Mouse (Mus musculus) midbrain, embryonic 10.5 days (tissue): Measurements from ENCODE around the gene Psapl1. TPM values are rescaled to one million over a fixed set of nuclear protein-coding genes. Genes with fewer than 3 reads are reported as not detected.

Experiments used
- DNase-seq: peaks from one replicate; pipeline ENCODE4 v3.0.0-alpha.2; 2017; ENCODE audit warnings: low spot score
- H3K27ac ChIP-seq: fragments of 300-500 bp; sonication (generic); replicated peaks from 2 replicates; pipeline ENCODE4 v1.5.1; 2016; ENCODE audit warnings: mild to moderate bottlenecking
- H3K27me3 ChIP-seq: fragments of 300-500 bp; sonication (generic); 2 replicates; pipeline ENCODE4 v1.6.1; 2016; ENCODE audit warnings: low read depth, mild to moderate bottlenecking; ENCODE audit not compliant: poor library complexity, severe bottlenecking
- H3K36me3 ChIP-seq: fragments of 300-500 bp; sonication (generic); 2 replicates; pipeline ENCODE4 v1.6.1; 2016; ENCODE audit warnings: mild to moderate bottlenecking, moderate library complexity
- H3K4me1 ChIP-seq: fragments of 300-500 bp; sonication (generic); 2 replicates; pipeline ENCODE4 v1.6.1; 2016
- H3K4me3 ChIP-seq: fragments of 300-500 bp; sonication (generic); 2 replicates; pipeline ENCODE4 v1.5.1; 2016; ENCODE audit warnings: mild to moderate bottlenecking, moderate library complexity
- H3K9me3 ChIP-seq: fragments of 300-500 bp; sonication (generic); replicated peaks from 2 replicates; pipeline ENCODE4 v1.6.1; 2016; ENCODE audit warnings: mild to moderate bottlenecking
- WGBS: fragments of 180-500 bp; shearing (Covaris S2); methylation state at CpG from one replicate; pipeline ENCODE4 v1.1.7; 2016; 5-methylcytosine and 5-hydroxymethylcytosine counted together
- polyA plus RNA-seq: library from polyadenylated mRNA; unstranded; fragments of >200 nt; fragmentation: Nextera tagmentation; extraction: Ambion mirVana; gene quantifications from 2 replicates; pipeline ENCODE4 v1.2.1, GENCODE M21; 2016

Psapl1 gene
- not detected in 2 replicates for polyA plus RNA-seq

- no peaks in the 10 kb centered on the region for H3K36me3 ChIP-seq
- H3K27ac ChIP-seq, result 0 out of 2 replicates have a peak within 1 kb of the TSS, but pooled peaks have one; percentile 38
- 0 out of 2 replicates have a peak, but pooled peaks cover 9% of the 10 kb centered on the region for H3K4me1 ChIP-seq
- no peak for DNase-seq
- 94% methylated on average over 10 of the region's 10 CpGs for whole genome bisulfite sequencing
- H3K27me3 ChIP-seq, result no peaks in the 10 kb centered on the region
- H3K9me3 ChIP-seq, result no peaks in the 10 kb centered on the region
- H3K4me3 ChIP-seq, result no peak within 1 kb of the TSS
These were observed at the start of gene Psapl1 for GRCm38 (mm10) chr5:36203916-36204315. Psapl1 (plus strand) TSS chr5:36204021.

DNA sequence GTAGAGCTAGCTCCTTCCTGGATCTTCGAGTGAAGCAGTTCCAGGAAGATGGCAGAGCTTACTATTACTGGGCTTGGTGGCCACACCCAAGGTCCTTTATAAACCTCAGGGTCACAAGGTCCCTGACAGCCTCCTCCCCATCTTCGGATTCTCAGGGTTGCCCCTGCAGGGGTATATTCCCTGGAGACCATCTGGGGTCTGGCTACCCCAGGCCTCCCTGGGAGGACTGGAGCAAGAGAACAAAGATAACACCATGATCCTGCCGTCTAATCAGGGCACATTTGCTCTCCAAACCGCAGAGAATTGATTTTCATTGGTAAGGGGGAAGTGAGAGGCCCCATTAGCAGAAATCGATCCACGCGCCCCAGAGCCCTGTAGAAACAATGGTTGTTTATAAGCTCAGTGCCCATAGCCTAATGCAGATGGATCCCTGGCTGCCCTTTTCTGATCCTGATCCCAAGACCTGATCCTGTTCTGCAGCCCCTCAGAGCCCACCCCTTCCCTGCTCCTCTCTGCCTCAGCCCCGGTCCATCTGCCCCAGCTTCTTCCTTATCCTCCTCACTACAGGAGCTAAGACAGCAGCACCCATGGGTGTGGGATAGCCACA, 48.8 kb upstream of the Psapl1 start:
- DNase-seq, result peak; percentile 41
- Histone ChIP-seq H3K4me3 (no peak overlapping the region), H3K27me3 (0 out of 2 replicates have a peak, but pooled peaks cover 5% of the 10 kb centered on the region), H3K36me3 (no peaks in the 10 kb centered on the region), H3K4me1 (peaks cover 52% of the 10 kb centered on the region), H3K9me3 (no peaks in the 10 kb centered on the region), H3K27ac (peak overlapping the region; percentile 78)
- WGBS, result 56% methylated on average over 8 of the region's 8 CpGs

DNA sequence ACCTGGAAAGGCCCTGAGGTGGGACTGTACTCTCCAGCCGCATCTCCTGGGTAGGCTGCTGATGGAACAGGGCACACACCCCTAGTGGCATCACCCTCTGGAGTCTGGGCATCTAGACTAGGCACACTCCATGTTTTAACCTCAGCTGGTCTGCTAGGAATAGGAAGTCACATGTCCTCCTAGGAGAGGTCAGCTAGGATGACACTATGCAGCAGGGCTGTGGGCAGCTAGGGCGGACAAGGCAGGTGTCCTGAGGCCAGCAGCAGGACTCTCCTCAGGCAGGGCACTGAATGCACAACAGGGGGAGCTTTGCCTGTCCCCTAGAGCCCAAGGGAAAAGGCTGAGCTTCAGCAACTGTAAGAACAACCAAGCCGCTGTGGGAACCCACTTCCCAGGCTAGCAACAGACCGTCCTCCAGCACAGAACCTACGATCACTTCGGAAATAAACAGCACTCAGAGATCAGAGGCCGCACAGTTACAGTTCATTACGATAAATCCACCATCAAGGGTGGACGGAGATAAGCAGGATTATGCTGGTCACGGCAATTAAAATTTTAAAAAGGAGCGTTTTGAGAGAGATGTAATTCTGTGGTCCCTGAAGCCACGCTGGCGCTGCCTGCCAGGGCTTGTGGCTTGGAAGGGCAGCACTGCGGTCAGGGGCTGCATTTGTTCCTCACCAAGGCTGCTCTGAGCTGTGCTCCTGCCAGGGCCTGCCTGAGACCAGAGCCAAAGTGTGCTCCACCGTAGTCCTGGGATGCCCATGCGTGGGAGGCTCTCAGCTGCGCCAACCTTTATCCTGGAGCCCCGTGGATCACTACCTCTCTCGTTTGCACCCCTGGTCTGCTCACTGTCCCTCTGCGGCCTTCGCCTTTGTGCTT, 38.2 kb upstream of the Psapl1 start:
- no peak overlapping the region for H3K4me3 ChIP-seq
- H3K27me3 ChIP-seq, result no peaks in the 10 kb centered on the region
- no peaks in the 10 kb centered on the region for H3K36me3 ChIP-seq
- H3K9me3 ChIP-seq, result no peaks in the 10 kb centered on the region
- H3K27ac ChIP-seq, result peak overlapping the region; percentile 67
- no peak for DNase-seq
- H3K4me1 ChIP-seq, result peaks cover 27% of the 10 kb centered on the region
- 74% methylated on average over 21 of the region's 21 CpGs for WGBS

DNA sequence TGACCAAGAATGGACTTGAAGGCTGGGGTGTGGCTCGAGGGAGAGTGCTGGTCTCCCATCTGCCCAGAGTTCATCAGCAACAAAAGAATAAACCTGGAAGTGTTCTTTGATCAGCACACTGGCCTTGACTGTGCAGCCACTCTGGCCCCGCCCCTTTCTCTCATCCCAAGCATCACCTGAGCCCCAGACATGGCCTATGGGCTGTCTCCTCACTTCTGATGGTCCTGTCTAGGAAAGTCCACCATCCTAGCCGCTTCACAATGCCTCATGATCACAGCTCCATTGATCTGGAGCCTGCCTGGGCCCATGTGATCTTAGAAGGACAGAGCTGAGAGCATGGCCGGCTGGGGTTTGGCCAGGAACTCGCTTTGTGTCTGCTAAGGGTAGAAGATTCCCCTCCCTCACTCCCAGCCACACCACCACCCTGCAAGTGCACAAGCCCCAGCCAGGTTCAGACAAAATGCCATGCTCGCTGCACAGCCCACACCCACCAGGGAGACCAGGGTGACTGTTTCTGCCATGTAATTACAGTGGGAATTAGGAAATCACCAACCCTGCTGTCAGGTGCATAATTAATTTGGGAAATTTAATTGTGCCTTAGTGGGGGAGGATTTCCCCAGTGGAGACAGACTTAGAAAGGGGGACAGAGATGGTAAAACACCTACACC, 37.3 kb upstream of the Psapl1 start:
- H3K27ac ChIP-seq, result peak overlapping the region; percentile 67

GRCm38 (mm10) chr5:36168963-36169650, 34.7 kb upstream of the Psapl1 start:
- Histone ChIP-seq H3K4me3 (no peak overlapping the region), H3K4me1 (peaks cover 31% of the 10 kb centered on the region), H3K9me3 (no peaks in the 10 kb centered on the region), H3K36me3 (no peaks in the 10 kb centered on the region), H3K27me3 (no peaks in the 10 kb centered on the region; the same call in 1 of the 2 replicates), H3K27ac (0 out of 2 replicates have a peak overlapping the region, but pooled peaks have one; percentile 23)
- WGBS, result 84% methylated on average over 14 of the region's 14 CpGs
- DNase-seq, result no peak

More for the DNA sequence above, 37.3 kb upstream of the Psapl1 start:
- Histone ChIP-seq H3K9me3 (no peaks in the 10 kb centered on the region), H3K36me3 (no peaks in the 10 kb centered on the region), H3K4me1 (peaks cover 27% of the 10 kb centered on the region), H3K4me3 (no peak overlapping the region), H3K27me3 (no peaks in the 10 kb centered on the region)
- WGBS, result 81% methylated on average over 6 of the region's 6 CpGs
- no peak for DNase-seq

- WGBS, result 18% methylated on average over 9 of the region's 9 CpGs
- H3K9me3 ChIP-seq, result no peaks in the 10 kb centered on the region
- peaks cover 25% of the 10 kb centered on the region for H3K4me1 ChIP-seq
- no peaks in the 10 kb centered on the region for H3K36me3 ChIP-seq
- no peak overlapping the region for H3K4me3 ChIP-seq
- DNase-seq, result peak; percentile 47
- no peaks in the 10 kb centered on the region; the same call in 1 of the 2 replicates for H3K27me3 ChIP-seq
- peak overlapping the region; percentile 77 for H3K27ac ChIP-seq
These were observed 29.2 kb upstream of the Psapl1 start for GRCm38 (mm10) chr5:36174569-36175115.

GRCm38 (mm10) chr5:36176409-36176808, 27.4 kb upstream of the Psapl1 start:
- no peaks in the 10 kb centered on the region for H3K9me3 ChIP-seq
- no peaks in the 10 kb centered on the region; the same call in 1 of the 2 replicates for H3K27me3 ChIP-seq
- WGBS, result 89% methylated on average over 11 of the region's 11 CpGs
- H3K27ac ChIP-seq, result no peak overlapping the region
- no peaks in the 10 kb centered on the region for H3K36me3 ChIP-seq
- no peak for DNase-seq
- peaks cover 25% of the 10 kb centered on the region for H3K4me1 ChIP-seq
- no peak overlapping the region for H3K4me3 ChIP-seq

DNA sequence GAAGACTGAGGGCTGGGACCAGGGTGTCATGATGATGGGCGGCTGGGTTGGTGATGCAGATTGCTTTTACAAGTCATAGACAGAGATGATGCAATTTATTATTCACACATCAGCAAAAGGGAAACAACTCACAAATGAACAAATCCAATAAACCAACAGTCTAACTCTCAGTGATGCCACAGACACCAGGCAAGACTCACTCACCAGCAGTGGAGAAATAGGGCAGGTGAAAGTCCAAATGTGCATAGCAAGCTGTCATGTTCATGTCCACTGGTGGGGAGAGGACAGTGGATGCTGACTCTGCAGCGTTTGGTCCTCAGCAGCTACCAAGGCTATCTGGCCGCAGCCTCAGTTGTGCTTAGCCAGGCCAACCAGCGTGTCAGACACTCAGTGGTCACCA, 26.9 kb upstream of the Psapl1 start:
- Histone ChIP-seq H3K27ac (0 out of 2 replicates have a peak overlapping the region, but pooled peaks have one; percentile 13), H3K9me3 (no peaks in the 10 kb centered on the region), H3K4me3 (no peak overlapping the region), H3K4me1 (peaks cover 25% of the 10 kb centered on the region), H3K36me3 (no peaks in the 10 kb centered on the region), H3K27me3 (no peaks in the 10 kb centered on the region; the same call in 1 of the 2 replicates)
- no peak for DNase-seq
- WGBS, result 95% methylated on average over 4 of the region's 4 CpGs

GRCm38 (mm10) chr5:36178215-36178614, 25.6 kb upstream of the Psapl1 start:
- H3K4me3 ChIP-seq, result no peak overlapping the region
- H3K27ac ChIP-seq, result no peak overlapping the region
- no peaks in the 10 kb centered on the region for H3K27me3 ChIP-seq
- H3K36me3 ChIP-seq, result no peaks in the 10 kb centered on the region
- H3K4me1 ChIP-seq, result peaks cover 25% of the 10 kb centered on the region
- no peaks in the 10 kb centered on the region for H3K9me3 ChIP-seq
- no peak for DNase-seq
- 64% methylated on average over 7 of the region's 7 CpGs for WGBS

DNA sequence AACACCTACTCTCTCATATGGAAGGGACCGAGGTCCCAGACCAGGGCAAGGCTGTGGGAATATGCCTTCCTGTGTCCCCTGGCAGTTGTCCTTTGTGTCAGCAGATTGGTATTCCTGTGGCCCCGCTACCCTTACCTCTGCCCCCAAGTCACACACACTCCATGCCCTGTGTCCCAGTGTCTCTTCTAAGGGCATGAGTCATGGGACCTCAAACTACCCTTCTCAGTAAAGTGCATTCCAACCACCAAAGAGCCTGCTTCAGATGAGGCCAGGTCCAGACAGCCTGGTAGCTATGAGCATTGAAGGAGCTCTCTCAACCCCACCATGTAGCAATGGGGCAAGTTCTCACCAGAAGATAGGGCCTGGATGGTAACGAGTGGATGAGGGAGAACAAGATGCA, 25.0 kb upstream of the Psapl1 start:
- WGBS, result 89% methylated on average over 3 of the region's 3 CpGs
- Histone ChIP-seq H3K36me3 (no peaks in the 10 kb centered on the region), H3K27ac (no peak overlapping the region), H3K4me3 (no peak overlapping the region), H3K27me3 (no peaks in the 10 kb centered on the region), H3K4me1 (peaks cover 25% of the 10 kb centered on the region), H3K9me3 (no peaks in the 10 kb centered on the region)
- no peak for DNase-seq

DNA sequence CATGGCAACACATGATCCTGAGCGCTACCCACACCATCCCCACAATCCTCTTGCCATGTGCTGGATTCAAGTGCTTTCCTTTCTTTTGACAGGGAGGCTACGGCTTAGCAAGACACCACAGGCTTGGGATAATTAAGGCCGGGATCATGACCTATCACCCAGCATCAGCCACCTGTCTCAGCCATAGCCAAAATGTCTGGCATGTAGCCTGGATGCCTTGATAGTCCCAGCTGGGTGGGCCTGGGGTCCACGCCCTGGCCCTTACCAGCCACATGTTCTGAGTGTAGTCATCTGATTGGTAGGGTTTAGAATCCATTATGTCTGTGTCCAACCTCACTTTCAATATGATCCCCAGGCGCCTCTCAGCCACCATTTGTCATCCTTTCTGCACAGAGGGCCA, 24.1 kb upstream of the Psapl1 start:
- H3K4me1 ChIP-seq, result peaks cover 16% of the 10 kb centered on the region
- no peaks in the 10 kb centered on the region for H3K9me3 ChIP-seq
- no peak for DNase-seq
- WGBS, result 88% methylated on average over 5 of the region's 5 CpGs
- H3K4me3 ChIP-seq, result no peak overlapping the region
- no peaks in the 10 kb centered on the region for H3K27me3 ChIP-seq
- H3K36me3 ChIP-seq, result no peaks in the 10 kb centered on the region
- no peak overlapping the region for H3K27ac ChIP-seq

DNA sequence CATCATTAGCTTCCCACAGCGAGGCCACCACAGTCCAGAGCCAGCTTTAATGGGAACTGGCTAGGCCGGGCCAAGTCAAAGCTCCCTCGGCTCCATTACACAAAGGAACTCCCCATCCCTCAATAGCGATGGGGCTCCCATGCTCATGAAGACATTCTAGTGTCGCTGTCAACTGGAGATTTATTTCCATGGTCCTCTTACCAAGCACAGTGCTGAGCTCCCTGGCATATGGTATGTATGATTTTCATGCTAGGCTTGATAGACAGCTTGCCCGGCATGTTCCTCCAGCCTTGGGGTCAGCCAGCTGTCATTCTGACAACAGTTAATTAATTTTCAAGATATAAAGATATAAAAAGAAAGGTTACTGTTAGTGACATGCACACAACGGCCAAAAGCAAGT, 21.5 kb upstream of the Psapl1 start:
- no peaks in the 10 kb centered on the region for H3K36me3 ChIP-seq
- 0 out of 2 replicates have a peak overlapping the region, but pooled peaks have one; percentile 23 for H3K27ac ChIP-seq
- peaks cover 8% of the 10 kb centered on the region for H3K4me1 ChIP-seq
- 90% methylated on average over 7 of the region's 7 CpGs for WGBS
- DNase-seq, result no peak
- H3K9me3 ChIP-seq, result no peaks in the 10 kb centered on the region
- H3K27me3 ChIP-seq, result no peaks in the 10 kb centered on the region
- H3K4me3 ChIP-seq, result no peak overlapping the region
